Mouse (Mus musculus) heart, embryonic 15.5 days (tissue): ENCODE measurements around the gene Umps. TPM values are rescaled to one million over a fixed set of nuclear protein-coding genes. Genes with fewer than 3 reads are reported as not detected.
A peak's percentile ranks its signal among the peaks of the same experiment; 100 is the strongest.

Experiments used
- ATAC-seq: fragments of 200-750 bp; cut with Nextera tagmentation; replicated peaks from 2 replicates; pipeline ENCODE4 v1.8.0; 2017; ENCODE audit warnings: low read depth, moderate TSS enrichment; ENCODE audit not compliant: insufficient number of reproducible peaks, insufficient read depth, low FRiP score
- H3K27ac ChIP-seq: fragments of 300-500 bp; sonication (generic); 2 replicates; pipeline ENCODE4 v1.5.1; 2015; ENCODE audit warnings: mild to moderate bottlenecking, inconsistent platforms
- H3K27me3 ChIP-seq: fragments of 300-500 bp; sonication (generic); 2 replicates; pipeline ENCODE4 v1.6.1; 2015; ENCODE audit warnings: inconsistent platforms
- H3K36me3 ChIP-seq: fragments of 300-500 bp; sonication (generic); 2 replicates; pipeline ENCODE4 v1.6.1; 2015; ENCODE audit warnings: mild to moderate bottlenecking, inconsistent platforms
- H3K4me1 ChIP-seq: fragments of 300-500 bp; sonication (generic); replicated peaks from 2 replicates; pipeline ENCODE4 v1.6.1; 2015; ENCODE audit warnings: inconsistent platforms
- H3K4me2 ChIP-seq: fragments of 300-500 bp; sonication (generic); 2 replicates; pipeline ENCODE4 v1.6.1; 2015; ENCODE audit warnings: inconsistent platforms, mild to moderate bottlenecking, moderate library complexity
- H3K4me3 ChIP-seq: fragments of 300-500 bp; sonication (generic); 2 replicates; pipeline ENCODE4 v1.5.1; 2015; ENCODE audit warnings: mild to moderate bottlenecking, inconsistent platforms
- H3K9ac ChIP-seq: fragments of 300-500 bp; sonication (generic); 2 replicates; pipeline ENCODE4 v1.6.1; 2015; ENCODE audit warnings: mild to moderate bottlenecking, inconsistent platforms
- H3K9me3 ChIP-seq: fragments of 300-500 bp; sonication (generic); replicated peaks from 2 replicates; pipeline ENCODE4 v1.6.1; 2016; ENCODE audit warnings: inconsistent platforms
- WGBS: fragments of 180-500 bp; shearing (Covaris S2); methylation state at CpG from one replicate; pipeline ENCODE4 v1.1.7; 2015; ENCODE audit warnings: mixed read lengths; 5-methylcytosine and 5-hydroxymethylcytosine counted together
- polyA plus RNA-seq: library from polyadenylated mRNA; unstranded; fragments of >200 nt; fragmentation: Nextera tagmentation; extraction: Ambion mirVana; gene quantifications from 2 replicates; pipeline ENCODE4 v1.2.1, GENCODE M21; 2015

Umps gene
- polyA plus RNA-seq, 1 experiment from 2014 or later: 23.9 TPM

- H3K4me2 ChIP-seq: no peak overlapping the region
- no peak overlapping the region for H3K27ac ChIP-seq
- no peaks in the 10 kb centered on the region for H3K36me3 ChIP-seq
- no peaks in the 10 kb centered on the region for H3K4me1 ChIP-seq
- no peak overlapping the region for H3K4me3 ChIP-seq
- no peaks in the 10 kb centered on the region for H3K9me3 ChIP-seq
- 81% methylated on average over 6 of the region's 6 CpGs for WGBS
- ATAC-seq: no peak
- no peaks in the 10 kb centered on the region for H3K27me3 ChIP-seq
- no peak overlapping the region for H3K9ac ChIP-seq
These were observed 27.5 kb upstream of the Umps start for GRCm38 (mm10) chr16:33994321-33994720.

GRCm38 (mm10) chr16:33990712-33991111, 23.9 kb upstream of the Umps start:
- WGBS: 73% methylated on average over 4 of the region's 4 CpGs
- Histone ChIP-seq H3K27ac (no peak overlapping the region), H3K27me3 (no peaks in the 10 kb centered on the region), H3K36me3 (no peaks in the 10 kb centered on the region), H3K9me3 (no peaks in the 10 kb centered on the region), H3K9ac (no peak overlapping the region), H3K4me3 (no peak overlapping the region), H3K4me1 (no peaks in the 10 kb centered on the region), H3K4me2 (no peak overlapping the region)
- no peak for ATAC-seq

GRCm38 (mm10) chr16:33989106-33989505, 22.3 kb upstream of the Umps start:
- ATAC-seq: no peak
- Histone ChIP-seq H3K27me3 (no peaks in the 10 kb centered on the region), H3K27ac (no peak overlapping the region), H3K4me2 (no peak overlapping the region), H3K4me3 (no peak overlapping the region), H3K36me3 (no peaks in the 10 kb centered on the region), H3K9me3 (no peaks in the 10 kb centered on the region), H3K4me1 (no peaks in the 10 kb centered on the region), H3K9ac (no peak overlapping the region)
- 81% methylated on average over 1 of the region's 1 CpGs for WGBS

- no peak overlapping the region for H3K9ac ChIP-seq
- H3K36me3 ChIP-seq: no peaks in the 10 kb centered on the region
- H3K27me3 ChIP-seq: no peaks in the 10 kb centered on the region
- H3K27ac ChIP-seq: no peak overlapping the region
- no peak overlapping the region for H3K4me2 ChIP-seq
- no peaks in the 10 kb centered on the region for H3K4me1 ChIP-seq
- H3K9me3 ChIP-seq: no peaks in the 10 kb centered on the region
- no peak overlapping the region for H3K4me3 ChIP-seq
- ATAC-seq: no peak
- WGBS: 54% methylated on average over 17 of the region's 17 CpGs
These were observed 21.6 kb upstream of the Umps start for GRCm38 (mm10) chr16:33988358-33989012.

- no peaks in the 10 kb centered on the region for H3K36me3 ChIP-seq
- H3K4me1 ChIP-seq: no peaks in the 10 kb centered on the region
- ATAC-seq: no peak
- H3K9me3 ChIP-seq: no peaks in the 10 kb centered on the region
- no peak overlapping the region for H3K4me3 ChIP-seq
- 83% methylated on average over 7 of the region's 7 CpGs for WGBS
- no peak overlapping the region for H3K9ac ChIP-seq
- no peak overlapping the region for H3K27ac ChIP-seq
- no peaks in the 10 kb centered on the region for H3K27me3 ChIP-seq
- no peak overlapping the region for H3K4me2 ChIP-seq
These were observed 20.2 kb upstream of the Umps start for GRCm38 (mm10) chr16:33986993-33987392.

GRCm38 (mm10) chr16:33985372-33985771, 18.5 kb upstream of the Umps start:
- Histone ChIP-seq H3K27me3 (no peaks in the 10 kb centered on the region), H3K36me3 (no peaks in the 10 kb centered on the region), H3K9me3 (no peaks in the 10 kb centered on the region), H3K4me1 (no peaks in the 10 kb centered on the region), H3K4me3 (no peak overlapping the region), H3K27ac (no peak overlapping the region), H3K9ac (no peak overlapping the region), H3K4me2 (no peak overlapping the region)
- 83% methylated on average over 6 of the region's 6 CpGs for WGBS
- no peak for ATAC-seq

- no peak overlapping the region for H3K27ac ChIP-seq
- no peak overlapping the region for H3K9ac ChIP-seq
- no peak overlapping the region for H3K4me2 ChIP-seq
- no peaks in the 10 kb centered on the region for H3K4me1 ChIP-seq
- no peaks in the 10 kb centered on the region for H3K36me3 ChIP-seq
- H3K27me3 ChIP-seq: no peaks in the 10 kb centered on the region
- no peak overlapping the region for H3K4me3 ChIP-seq
- H3K9me3 ChIP-seq: no peaks in the 10 kb centered on the region
- no peak for ATAC-seq
- WGBS: 93% methylated on average over 6 of the region's 6 CpGs
These were observed 16.9 kb upstream of the Umps start for GRCm38 (mm10) chr16:33983712-33984111.

- Histone ChIP-seq H3K9me3 (no peaks in the 10 kb centered on the region; the same call in 1 of the 2 replicates), H3K27me3 (no peaks in the 10 kb centered on the region), H3K4me1 (no peaks in the 10 kb centered on the region), H3K9ac (no peak overlapping the region), H3K4me3 (no peak overlapping the region), H3K27ac (no peak overlapping the region), H3K4me2 (no peak overlapping the region), H3K36me3 (0 out of 2 replicates have a peak, but pooled peaks cover 4% of the 10 kb centered on the region)
- ATAC-seq: no peak
- WGBS: 63% methylated on average over 2 of the region's 2 CpGs
These were observed 13.0 kb upstream of the Umps start for GRCm38 (mm10) chr16:33979855-33980254.

- H3K4me2 ChIP-seq: peak overlapping the region; percentile 78
- peak overlapping the region; percentile 75 for H3K9ac ChIP-seq
- peak overlapping the region; percentile 65; the same call in 1 of the 2 replicates for H3K27ac ChIP-seq
- peaks cover 12% of the 10 kb centered on the region for H3K36me3 ChIP-seq
- 49% methylated on average over 2 of the region's 2 CpGs for WGBS
- H3K9me3 ChIP-seq: no peaks in the 10 kb centered on the region
- no peak for ATAC-seq
- peaks cover 11% of the 10 kb centered on the region for H3K4me1 ChIP-seq
- no peaks in the 10 kb centered on the region for H3K27me3 ChIP-seq
- peak overlapping the region; percentile 74 for H3K4me3 ChIP-seq
These were observed 424 bp upstream of the Umps start for GRCm38 (mm10) chr16:33967283-33967640.

- H3K9me3 ChIP-seq: no peaks in the 10 kb centered on the region
- H3K4me3 ChIP-seq: peak overlapping the region; percentile 74
- 12% methylated on average over 15 of the region's 15 CpGs for WGBS
- peak overlapping the region; percentile 78 for H3K4me2 ChIP-seq
- H3K36me3 ChIP-seq: peaks cover 23% of the 10 kb centered on the region
- peak overlapping the region; percentile 65 for H3K27ac ChIP-seq
- no peak for ATAC-seq
- peaks cover 11% of the 10 kb centered on the region for H3K4me1 ChIP-seq
- no peaks in the 10 kb centered on the region for H3K27me3 ChIP-seq
- peak overlapping the region; percentile 75 for H3K9ac ChIP-seq
These were observed 830 bp downstream of the Umps start for GRCm38 (mm10) chr16:33965878-33966537.

GRCm38 (mm10) chr16:33963509-33963908, 3.3 kb downstream of the Umps start:
- no peaks in the 10 kb centered on the region for H3K27me3 ChIP-seq
- H3K9ac ChIP-seq: no peak overlapping the region
- no peaks in the 10 kb centered on the region for H3K9me3 ChIP-seq
- 84% methylated on average over 6 of the region's 6 CpGs for WGBS
- no peak for ATAC-seq
- H3K27ac ChIP-seq: no peak overlapping the region
- peaks cover 48% of the 10 kb centered on the region for H3K36me3 ChIP-seq
- no peak overlapping the region for H3K4me2 ChIP-seq
- H3K4me1 ChIP-seq: peaks cover 11% of the 10 kb centered on the region
- H3K4me3 ChIP-seq: no peak overlapping the region

- Histone ChIP-seq H3K4me3 (no peak overlapping the region), H3K9me3 (no peaks in the 10 kb centered on the region), H3K4me1 (0 out of 2 replicates have a peak, but pooled peaks cover 2% of the 10 kb centered on the region), H3K27ac (no peak overlapping the region), H3K9ac (no peak overlapping the region), H3K4me2 (no peak overlapping the region), H3K27me3 (no peaks in the 10 kb centered on the region), H3K36me3 (peaks cover 70% of the 10 kb centered on the region)
- ATAC-seq: no peak
- WGBS: 95% methylated on average over 1 of the region's 1 CpGs
These were observed 12.0 kb downstream of the Umps start for GRCm38 (mm10) chr16:33954793-33955192.
